Mouse (Mus musculus): ENCODE data around the gene Gm28557. TPM values are rescaled to one million over a fixed set of nuclear protein-coding genes. Genes with fewer than 3 reads are reported as not detected.

The Gm28557 gene
- total RNA-seq (2023): 2.4 TPM

GRCm38 (mm10) chr13:67108194-67108820 is at the start of gene Gm28557:
Gene Gm28557, minus strand, starts transcription at chr13:67108604.

GRCm38 (mm10) chr13:67121360-67121759 is 13.0 kb upstream of the Gm28557 start, which contains the start of gene Zfp759:
Gene Zfp759, plus strand, starts transcription at chr13:67121660.

DNA sequence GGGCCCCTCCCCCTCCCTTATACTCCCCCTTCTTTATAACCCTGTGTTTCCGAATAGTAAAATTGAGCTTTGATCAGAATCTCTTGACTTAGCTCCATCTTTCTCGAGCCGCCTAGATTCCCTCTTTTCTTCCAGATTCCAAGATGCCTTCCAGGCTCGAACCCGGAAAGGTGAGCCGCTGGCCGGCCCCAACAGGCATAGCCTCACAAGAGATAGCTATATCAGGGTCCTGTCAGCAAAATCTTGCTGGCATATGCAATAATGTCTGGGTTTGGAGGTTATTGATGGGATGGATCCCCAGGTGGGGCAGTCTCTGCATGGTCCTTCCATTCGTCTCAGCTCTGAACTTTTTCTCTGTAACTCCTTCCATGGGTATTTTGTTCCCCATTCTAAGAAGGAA is 7.8 kb upstream of the Gm28557 start, which contains the start of gene Rslcan18:
Rslcan18 (minus strand) TSS at position 101 of the 400 bp plus-strand sequence.

GRCm38 (mm10) chr13:67097876-67098275 is 10.5 kb downstream of the Gm28557 start, which contains the start of gene Zfp708:
Gene Zfp708, minus strand, starts transcription at chr13:67097976.

GRCm38 (mm10) chr13:67060786-67061358 is 47.5 kb downstream of the Gm28557 start, which contains the start of gene Zfp712:
Gene Zfp712, minus strand, starts transcription at chr13:67061170.

Other genes starting within 250 kb of the Gm28557 start
- gene Gm10767, start 203.7 kb downstream of the Gm28557 start, total RNA-seq (2023): 1.8 TPM
- gene Zfp712, start 47.4 kb downstream of the Gm28557 start, total RNA-seq (2023): 1.7 TPM
- gene Zfp708, start 10.6 kb downstream of the Gm28557 start, total RNA-seq (2023): 0.70 TPM
- not detected for gene Rslcan18, start 7.7 kb upstream of the Gm28557 start, total RNA-seq (2023)
- 2.0 TPM for gene Zfp759, start 13.1 kb upstream of the Gm28557 start, total RNA-seq (2023)
- gene Rsl1, start 64.6 kb upstream of the Gm28557 start, total RNA-seq (2023): 6.3 TPM
- gene Zfp455, start 85.9 kb upstream of the Gm28557 start, total RNA-seq (2023): 1.4 TPM
- gene Zfp458, start 169.9 kb upstream of the Gm28557 start, total RNA-seq (2023): 2.3 TPM
- gene Zfp457, start 197.9 kb upstream of the Gm28557 start, total RNA-seq (2023): not detected
- gene Zfp595, start 224.0 kb upstream of the Gm28557 start, total RNA-seq (2023): 11.8 TPM

All from CD4-positive naive resting alpha-beta T cell, adult 76 days (primary cell).